8 mouse cellular contexts compared by ENCODE assay signal in the genomic region with DNA sequence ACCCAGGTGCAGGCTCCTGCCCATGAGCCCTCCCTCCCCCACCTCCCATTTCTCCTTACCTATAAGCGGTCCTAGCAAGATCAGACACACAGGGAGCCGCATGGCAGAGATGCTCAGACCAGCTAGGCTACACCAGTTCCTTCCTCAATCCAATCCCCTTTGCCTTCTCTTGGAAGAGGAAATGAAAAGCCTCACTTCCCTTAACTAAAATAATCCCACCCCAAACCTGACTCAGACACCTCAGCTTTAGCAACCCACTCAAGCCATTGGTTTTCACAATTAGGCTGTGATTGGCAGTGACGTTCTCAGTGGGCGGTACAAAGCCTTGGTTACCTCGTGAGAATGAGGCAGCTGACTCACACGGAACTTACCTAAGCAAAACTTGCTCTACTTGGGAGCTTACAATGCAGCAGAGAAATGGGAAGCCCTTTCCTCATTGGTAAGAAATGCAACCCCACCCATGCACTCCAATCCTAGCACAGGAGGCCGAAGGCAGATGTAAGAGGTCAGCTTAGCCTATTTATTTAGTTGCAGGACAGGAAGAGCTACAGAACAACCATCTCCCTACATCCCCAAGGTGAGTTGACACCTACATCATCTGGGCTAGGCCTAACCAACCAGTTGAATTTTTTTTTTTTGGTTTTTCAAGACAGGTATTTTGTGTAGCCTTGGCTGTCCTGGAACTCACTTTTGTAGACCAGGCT. TPM values are rescaled to one million over a fixed set of nuclear protein-coding genes. Genes with fewer than 3 reads are reported as not detected.
A peak's percentile ranks its signal among the peaks of the same experiment; 100 is the strongest.
DNase-seq lines count a peak whose midpoint lies in the region; ATAC-seq lines count a peak whose summit lies in the region.

Gene Cd68, minus strand, starts transcription at position 193 of the 704 bp plus-strand sequence.

- 31% methylated on average over 7 of the region's 7 CpGs for WGBS in heart, embryonic 12.5 days
- 26% methylated on average over 7 of the region's 7 CpGs for WGBS in lung, embryonic 15.5 days

- DNase-seq in CD4-positive, CD25-positive, alpha-beta regulatory T cell, adult 2 months (ENCODE audit: low read depth, low spot score), result peak; percentile 70
- DNase-seq in ES-CJ7 (ENCODE audit: low read depth, low spot score), result peak; percentile 93
- DNase-seq in embryo, embryonic 10 days (ENCODE audit: low spot score), result peak; percentile 77
- peak; percentile 56 to 73 for DNase-seq in layer of hippocampus, adult 8-10 months (ENCODE audit: low spot score in 2 of 2)
- DNase-seq in spleen, postnatal 36 days (ENCODE audit: low spot score in 2 of 2), result peak; percentile 73 to 80

- H3K9me3 ChIP-seq in heart, embryonic 12.5 days (replicated peaks), result no peaks in the 10 kb centered on the region
- no peaks in the 10 kb centered on the region for H3K9me3 ChIP-seq in lung, embryonic 15.5 days

- no peak within 1 kb of the TSS for H3K9ac ChIP-seq in heart, embryonic 12.5 days
- no peak within 1 kb of the TSS for H3K9ac ChIP-seq in lung, embryonic 15.5 days

- H3K27me3 ChIP-seq in heart, embryonic 12.5 days (replicated peaks), result no peaks in the 10 kb centered on the region
- H3K27me3 ChIP-seq in lung, embryonic 15.5 days, result no peaks in the 10 kb centered on the region

- ATAC-seq in CD4-positive, CD25-positive, alpha-beta regulatory T cell, adult 4 months, result no peak
- ATAC-seq in heart, embryonic 12.5 days (ENCODE audit: insufficient number of reproducible peaks, low FRiP score), result no peak
- no peak for ATAC-seq in lung, embryonic 15.5 days (ENCODE audit: borderline replicate concordance, extremely low read depth, low FRiP score, low TSS enrichment)

- 0 out of 2 replicates have a peak within 1 kb of the TSS, but pooled peaks have one; percentile 7 for H3K27ac ChIP-seq in heart, embryonic 12.5 days (ENCODE audit: poor library complexity, severe bottlenecking)
- peak within 1 kb of the TSS; percentile 33; the same call in 1 of the 2 replicates for H3K27ac ChIP-seq in lung, embryonic 15.5 days

- H3K36me3 ChIP-seq in heart, embryonic 12.5 days, result peaks cover 70% of the 10 kb centered on the region
- H3K36me3 ChIP-seq in lung, embryonic 15.5 days, result peaks cover 66% of the 10 kb centered on the region

- peaks cover 37% of the 10 kb centered on the region for H3K4me1 ChIP-seq in heart, embryonic 12.5 days (replicated peaks)
- H3K4me1 ChIP-seq in lung, embryonic 15.5 days, result peaks cover 34% of the 10 kb centered on the region

- no peak within 1 kb of the TSS for H3K4me3 ChIP-seq in heart, embryonic 12.5 days
- no peak within 1 kb of the TSS for H3K4me3 ChIP-seq in lung, embryonic 15.5 days

- no peak within 1 kb of the TSS for H3K4me2 ChIP-seq in heart, embryonic 12.5 days
- H3K4me2 ChIP-seq in lung, embryonic 15.5 days, result no peak within 1 kb of the TSS

RNA-seq across cellular contexts. Expression of gene Cd68, which starts in this region (rescaled TPM):
- polyA plus RNA-seq in CD4-positive, CD25-positive, alpha-beta regulatory T cell, adult 4 months (2017; shearing (Covaris generic)), result 1 to 10 TPM; 3.0 to 5.8 TPM
- 4.3 and 5.2 TPM in 2 replicates for polyA plus RNA-seq in heart, embryonic 12.5 days (2016; fragmentation: Nextera tagmentation; extraction: Ambion mirVana)
- total RNA-seq in layer of hippocampus, adult 8-10 months (2022), result 100 to 1,000 TPM in 1 of 4 experiments, 10 to 100 TPM in 3; 10.8 to 113 (median 55.2) TPM
- 11.5 and 11.8 TPM in 2 replicates for polyA plus RNA-seq in lung, embryonic 15.5 days (2015; fragmentation: Nextera tagmentation; extraction: Ambion mirVana)
